Mouse (Mus musculus) liver, postnatal 0 days (tissue): Measurements from ENCODE around the gene Fbn1.

Experiments used
- CTCF ChIP-seq: sonication (generic); IDR thresholded peaks from 2 replicates; pipeline ENCODE4 v1.5.1; 2016; ENCODE audit warnings: antibody characterized with exemption, low read depth
- EP300 ChIP-seq: IDR thresholded peaks from 2 replicates; pipeline ENCODE4 v1.6.1; 2016; ENCODE audit warnings: antibody characterized with exemption, low read depth, mild to moderate bottlenecking

GRCm38 (mm10) chr2:125555830-125556229 is 48.0 kb upstream of the Fbn1 start:
- TF ChIP-seq CTCF (peak; percentile 43), EP300 (no peak)
